Mouse (Mus musculus) midbrain, embryonic 13.5 days (tissue): ENCODE measurements around the gene Efs. TPM values are rescaled to one million over a fixed set of nuclear protein-coding genes. Genes with fewer than 3 reads are reported as not detected.

Source experiments
- ATAC-seq: fragments of 200-750 bp; cut with Nextera tagmentation; 2 replicates; pipeline ENCODE4 v1.8.0; 2017; ENCODE audit warnings: mild to moderate bottlenecking, moderate TSS enrichment, moderate library complexity
- H3K27ac ChIP-seq: fragments of 300-500 bp; sonication (generic); 2 replicates; pipeline ENCODE4 v1.5.1; 2015; ENCODE audit warnings: inconsistent platforms, mild to moderate bottlenecking, moderate library complexity
- H3K27me3 ChIP-seq: fragments of 300-500 bp; sonication (generic); 2 replicates; pipeline ENCODE4 v1.6.1; 2015; ENCODE audit warnings: mild to moderate bottlenecking, inconsistent platforms
- H3K36me3 ChIP-seq: fragments of 300-500 bp; sonication (generic); 2 replicates; pipeline ENCODE4 v1.6.1; 2015; ENCODE audit warnings: mild to moderate bottlenecking, inconsistent platforms
- H3K4me1 ChIP-seq: fragments of 300-500 bp; sonication (generic); replicated peaks from 2 replicates; pipeline ENCODE4 v1.6.1; 2015; ENCODE audit warnings: inconsistent platforms
- H3K4me2 ChIP-seq: fragments of 300-500 bp; sonication (generic); replicated peaks from 2 replicates; pipeline ENCODE4 v1.6.1; 2015; ENCODE audit warnings: moderate library complexity, mild to moderate bottlenecking, inconsistent platforms
- H3K4me3 ChIP-seq: fragments of 300-500 bp; sonication (generic); replicated peaks from 2 replicates; pipeline ENCODE4 v1.5.1; 2015; ENCODE audit warnings: mild to moderate bottlenecking, inconsistent platforms
- H3K9ac ChIP-seq: fragments of 300-500 bp; sonication (generic); replicated peaks from 2 replicates; pipeline ENCODE4 v1.6.1; 2015; ENCODE audit warnings: mild to moderate bottlenecking, inconsistent platforms
- H3K9me3 ChIP-seq: fragments of 300-500 bp; sonication (generic); 2 replicates; pipeline ENCODE4 v1.6.1; 2016; ENCODE audit warnings: mild to moderate bottlenecking, inconsistent platforms
- WGBS: fragments of 180-500 bp; shearing (Covaris S2); methylation state at CpG from one replicate; pipeline ENCODE4 v1.1.7; 2015; 5-methylcytosine and 5-hydroxymethylcytosine counted together
- polyA plus RNA-seq: library from polyadenylated mRNA; unstranded; fragments of >200 nt; fragmentation: Nextera tagmentation; extraction: Ambion mirVana; gene quantifications from 2 replicates; pipeline ENCODE4 v1.2.1, GENCODE M21; 2015

Efs gene
- polyA plus RNA-seq, 1 experiment from 2014 or later: 21.6 TPM

DNA sequence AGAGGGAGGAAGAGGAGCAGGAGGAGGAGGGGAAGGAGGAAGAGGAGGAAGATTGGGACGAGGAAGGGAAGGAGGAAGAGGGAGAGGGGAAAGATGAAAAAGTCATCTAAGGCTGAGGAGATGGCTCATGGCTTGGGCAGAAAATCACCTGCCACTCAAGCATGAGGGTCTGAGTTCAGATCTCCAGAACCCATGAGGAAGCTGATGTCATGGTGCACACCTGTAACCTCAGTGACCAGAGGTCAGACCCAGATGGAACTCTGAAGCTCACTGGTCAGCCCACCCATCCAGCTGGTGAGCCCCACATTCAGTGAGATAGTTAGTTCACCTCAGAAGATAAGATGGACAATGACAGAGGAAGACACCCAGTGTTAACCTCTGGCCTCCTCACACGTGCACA, 19.0 kb upstream of the Efs start:
- Histone ChIP-seq H3K4me3 (no peak overlapping the region), H3K36me3 (no peaks in the 10 kb centered on the region), H3K9ac (no peak overlapping the region), H3K27me3 (no peaks in the 10 kb centered on the region), H3K9me3 (no peaks in the 10 kb centered on the region), H3K4me2 (no peak overlapping the region), H3K27ac (no peak overlapping the region), H3K4me1 (no peaks in the 10 kb centered on the region)
- 70% methylated on average over 2 of the region's 2 CpGs for WGBS
- no peak for ATAC-seq

DNA sequence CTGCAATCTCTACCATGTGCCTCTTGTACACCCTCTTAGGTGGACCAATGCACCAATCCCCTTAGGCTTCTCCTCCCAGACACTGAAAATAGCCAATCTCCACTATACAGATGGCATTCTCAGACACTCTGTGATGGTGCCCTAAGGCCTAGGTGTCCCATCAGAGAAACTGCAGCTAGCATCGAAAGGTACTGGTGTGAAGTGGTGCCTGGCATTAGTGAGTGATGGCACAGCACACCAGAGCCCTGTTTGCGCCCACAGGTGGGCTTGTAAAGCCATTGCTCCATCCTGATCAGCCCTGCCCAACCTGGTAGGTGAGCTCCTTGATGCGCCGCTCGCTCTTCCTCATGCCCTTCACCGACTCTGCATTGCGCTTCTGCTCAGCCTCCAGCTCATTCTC, 18.0 kb upstream of the Efs start:
- H3K27ac ChIP-seq: no peak overlapping the region
- H3K4me1 ChIP-seq: no peaks in the 10 kb centered on the region
- no peak overlapping the region for H3K9ac ChIP-seq
- no peaks in the 10 kb centered on the region for H3K9me3 ChIP-seq
- ATAC-seq: no peak
- H3K4me3 ChIP-seq: no peak overlapping the region
- no peak overlapping the region for H3K4me2 ChIP-seq
- H3K36me3 ChIP-seq: no peaks in the 10 kb centered on the region
- 96% methylated on average over 7 of the region's 7 CpGs for WGBS
- no peaks in the 10 kb centered on the region for H3K27me3 ChIP-seq

DNA sequence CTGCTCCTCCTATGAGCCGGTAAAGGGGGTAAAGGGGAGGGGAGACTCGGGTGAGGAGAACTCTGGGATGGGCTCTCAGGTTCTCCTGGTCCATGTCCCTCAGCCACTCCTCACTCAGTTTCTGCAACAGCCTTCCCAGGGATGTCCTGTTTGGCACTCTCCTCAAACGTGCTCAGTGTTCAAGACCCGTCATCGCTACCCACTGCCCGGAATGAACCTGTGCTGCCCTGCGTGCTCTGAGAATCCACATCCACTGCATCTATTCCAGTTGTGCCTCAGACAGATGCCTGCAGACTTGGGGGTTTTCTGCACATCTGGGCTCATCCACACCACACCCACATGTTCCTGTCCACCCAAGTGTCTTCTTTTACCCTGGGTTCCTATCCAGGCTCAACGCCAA, 16.6 kb upstream of the Efs start:
- Histone ChIP-seq H3K27me3 (no peaks in the 10 kb centered on the region), H3K9ac (no peak overlapping the region), H3K9me3 (no peaks in the 10 kb centered on the region), H3K36me3 (no peaks in the 10 kb centered on the region), H3K4me1 (no peaks in the 10 kb centered on the region), H3K4me3 (no peak overlapping the region), H3K27ac (no peak overlapping the region), H3K4me2 (no peak overlapping the region)
- ATAC-seq: no peak
- 93% methylated on average over 8 of the region's 8 CpGs for WGBS

DNA sequence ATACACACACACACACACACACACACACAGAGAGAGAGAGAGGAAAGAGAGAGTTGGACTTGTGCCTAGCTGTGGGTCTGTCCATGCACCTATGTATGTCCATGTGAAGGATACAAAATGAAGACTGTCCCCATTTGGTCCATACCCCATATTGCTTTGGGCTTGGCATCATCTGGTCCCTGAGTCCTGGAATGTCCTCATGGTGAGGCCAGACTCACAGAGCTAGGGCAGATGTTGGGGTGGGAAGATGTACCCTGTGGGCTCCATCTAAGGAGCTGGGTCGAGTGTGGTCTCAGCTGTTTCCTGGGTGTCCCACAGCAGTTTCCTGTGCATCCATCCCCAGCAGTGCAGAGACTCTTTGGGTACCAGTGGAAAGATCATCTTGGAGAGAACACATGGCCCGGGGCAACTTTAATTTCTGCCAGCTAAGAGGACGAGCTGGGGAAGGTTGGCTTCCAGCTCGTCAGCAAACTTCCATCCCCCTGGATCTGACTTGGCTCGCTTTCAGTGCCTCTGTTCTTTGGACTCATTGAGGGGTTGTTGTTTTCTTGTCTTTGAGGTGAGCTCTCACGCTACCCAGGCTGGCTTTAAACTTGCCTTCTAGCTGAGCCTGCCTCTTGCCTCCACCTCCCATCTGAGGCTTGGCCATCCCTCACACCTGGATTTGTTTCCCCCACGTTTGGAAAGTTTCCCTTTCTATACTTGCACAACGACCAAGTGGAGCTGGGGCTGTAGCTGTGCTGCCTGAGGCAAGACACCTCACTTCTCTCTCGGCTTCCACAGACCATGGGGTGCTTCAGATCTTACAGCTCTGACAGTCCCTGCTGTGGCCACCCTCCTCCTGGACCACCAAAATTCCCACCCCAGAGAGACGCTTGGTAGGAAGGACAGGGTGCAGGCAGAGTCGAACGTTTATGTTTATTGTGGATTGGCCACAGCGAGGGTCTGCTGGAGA, 15.4 kb upstream of the Efs start:
- no peak overlapping the region for H3K4me3 ChIP-seq
- H3K4me2 ChIP-seq: no peak overlapping the region
- H3K9me3 ChIP-seq: no peaks in the 10 kb centered on the region
- H3K27ac ChIP-seq: no peak overlapping the region
- no peak for ATAC-seq
- H3K4me1 ChIP-seq: peaks cover 5% of the 10 kb centered on the region
- WGBS: 71% methylated on average over 13 of the region's 13 CpGs
- no peaks in the 10 kb centered on the region for H3K36me3 ChIP-seq
- H3K27me3 ChIP-seq: no peaks in the 10 kb centered on the region
- H3K9ac ChIP-seq: no peak overlapping the region

DNA sequence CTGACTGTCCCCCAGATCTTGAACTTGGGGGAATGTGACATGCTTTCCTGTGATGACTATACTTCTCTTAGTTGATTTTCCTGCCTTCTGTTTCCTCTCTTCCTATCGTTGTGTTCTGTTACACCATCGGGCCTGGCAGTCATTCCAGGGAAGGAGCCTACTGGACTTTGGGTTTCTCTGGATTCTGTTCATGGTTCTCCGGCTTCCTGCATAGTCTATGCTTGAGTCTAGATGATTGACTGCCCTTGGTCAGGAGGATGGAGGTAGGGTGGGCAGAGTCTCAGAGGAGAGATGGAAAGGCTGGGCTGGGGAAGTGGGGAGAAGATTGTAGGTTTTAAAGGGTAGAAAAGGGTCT, 14.2 kb upstream of the Efs start:
- Histone ChIP-seq H3K27me3 (no peaks in the 10 kb centered on the region), H3K27ac (no peak overlapping the region), H3K4me1 (peaks cover 10% of the 10 kb centered on the region), H3K4me2 (no peak overlapping the region), H3K9ac (no peak overlapping the region), H3K36me3 (no peaks in the 10 kb centered on the region), H3K4me3 (no peak overlapping the region), H3K9me3 (no peaks in the 10 kb centered on the region)
- WGBS: 81% methylated on average over 3 of the region's 3 CpGs
- ATAC-seq: no peak

DNA sequence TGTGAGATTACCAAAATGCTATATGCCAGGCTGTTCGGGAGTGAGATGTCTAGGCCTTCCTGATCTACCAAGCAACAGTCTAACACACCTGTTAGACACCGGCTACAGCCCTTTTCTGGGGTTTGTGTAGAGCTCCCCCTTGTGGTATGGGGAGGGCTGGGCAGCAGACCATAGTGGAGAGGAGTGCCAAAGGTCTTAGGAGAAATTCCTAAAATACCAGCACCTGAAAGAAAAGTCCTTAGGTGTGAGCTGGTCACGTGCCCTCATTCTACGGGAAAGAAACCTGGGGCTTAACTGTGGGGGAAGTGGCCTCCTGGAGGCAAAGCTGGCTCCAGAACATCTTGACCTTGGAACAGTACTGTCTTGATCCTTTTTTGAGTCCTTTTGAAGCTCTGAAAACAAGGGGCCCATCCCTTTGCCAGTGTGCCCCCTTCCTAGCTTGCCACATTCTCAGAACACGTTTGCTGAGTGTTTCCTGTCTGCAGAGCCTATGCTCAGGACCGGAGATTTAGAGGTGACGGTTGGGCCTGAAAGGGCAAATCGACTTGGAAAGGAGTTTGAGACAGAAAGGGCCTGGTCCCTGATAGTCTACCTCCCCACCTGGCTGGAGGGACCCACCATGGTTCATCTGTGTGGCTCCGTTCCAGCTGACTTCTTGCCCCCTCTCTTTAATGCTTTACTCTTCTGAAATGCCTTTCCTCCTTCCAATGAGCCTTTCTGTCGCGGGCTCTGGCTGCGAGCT, 13.7 kb upstream of the Efs start:
- Histone ChIP-seq H3K9ac (no peak overlapping the region), H3K36me3 (no peaks in the 10 kb centered on the region), H3K27me3 (no peaks in the 10 kb centered on the region), H3K9me3 (no peaks in the 10 kb centered on the region), H3K4me3 (no peak overlapping the region), H3K4me1 (peaks cover 10% of the 10 kb centered on the region), H3K4me2 (no peak overlapping the region), H3K27ac (no peak overlapping the region)
- ATAC-seq: no peak
- WGBS: 48% methylated on average over 12 of the region's 12 CpGs

DNA sequence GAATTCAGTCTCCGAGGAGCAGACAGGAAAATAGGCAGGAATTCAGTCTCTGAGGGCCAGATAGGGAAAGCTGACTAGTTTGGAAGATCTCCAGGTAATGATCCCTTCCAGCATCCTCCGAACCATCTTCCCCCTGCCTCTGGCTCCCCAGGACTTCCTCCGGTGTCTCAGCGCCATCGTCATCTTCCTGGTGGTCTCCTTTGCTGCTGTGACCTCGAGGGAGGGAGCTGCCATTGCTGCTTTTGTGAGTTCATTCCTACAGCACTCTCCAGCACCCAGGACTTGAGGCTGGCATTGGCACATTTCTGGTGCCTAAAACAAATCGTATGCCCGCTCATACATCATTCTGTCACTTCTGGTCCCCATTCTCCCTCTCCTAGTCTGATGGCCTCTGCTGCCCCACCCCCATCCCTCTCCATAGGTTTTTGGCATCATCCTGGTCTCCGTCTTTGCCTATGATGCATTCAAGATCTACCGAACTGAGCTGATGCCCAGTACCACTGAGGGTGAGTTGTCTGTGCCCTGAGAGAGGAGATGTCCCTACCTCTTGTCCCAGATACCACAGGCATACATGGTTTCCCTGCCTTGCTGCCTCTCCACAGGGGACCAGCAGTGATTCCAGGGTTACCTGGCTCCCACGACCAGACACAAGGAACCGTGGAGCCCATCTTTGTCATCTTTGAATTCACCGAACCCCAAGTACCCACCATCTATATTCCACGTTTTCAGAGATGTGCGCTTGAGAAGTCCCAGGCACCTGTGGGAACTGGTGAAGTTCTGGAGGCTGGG, 12.7 kb upstream of the Efs start:
- Histone ChIP-seq H3K27me3 (no peaks in the 10 kb centered on the region), H3K9ac (no peak overlapping the region), H3K4me1 (peaks cover 10% of the 10 kb centered on the region), H3K9me3 (no peaks in the 10 kb centered on the region), H3K4me3 (no peak overlapping the region), H3K27ac (no peak overlapping the region), H3K36me3 (no peaks in the 10 kb centered on the region), H3K4me2 (no peak overlapping the region)
- ATAC-seq: no peak
- WGBS: 82% methylated on average over 15 of the region's 15 CpGs

DNA sequence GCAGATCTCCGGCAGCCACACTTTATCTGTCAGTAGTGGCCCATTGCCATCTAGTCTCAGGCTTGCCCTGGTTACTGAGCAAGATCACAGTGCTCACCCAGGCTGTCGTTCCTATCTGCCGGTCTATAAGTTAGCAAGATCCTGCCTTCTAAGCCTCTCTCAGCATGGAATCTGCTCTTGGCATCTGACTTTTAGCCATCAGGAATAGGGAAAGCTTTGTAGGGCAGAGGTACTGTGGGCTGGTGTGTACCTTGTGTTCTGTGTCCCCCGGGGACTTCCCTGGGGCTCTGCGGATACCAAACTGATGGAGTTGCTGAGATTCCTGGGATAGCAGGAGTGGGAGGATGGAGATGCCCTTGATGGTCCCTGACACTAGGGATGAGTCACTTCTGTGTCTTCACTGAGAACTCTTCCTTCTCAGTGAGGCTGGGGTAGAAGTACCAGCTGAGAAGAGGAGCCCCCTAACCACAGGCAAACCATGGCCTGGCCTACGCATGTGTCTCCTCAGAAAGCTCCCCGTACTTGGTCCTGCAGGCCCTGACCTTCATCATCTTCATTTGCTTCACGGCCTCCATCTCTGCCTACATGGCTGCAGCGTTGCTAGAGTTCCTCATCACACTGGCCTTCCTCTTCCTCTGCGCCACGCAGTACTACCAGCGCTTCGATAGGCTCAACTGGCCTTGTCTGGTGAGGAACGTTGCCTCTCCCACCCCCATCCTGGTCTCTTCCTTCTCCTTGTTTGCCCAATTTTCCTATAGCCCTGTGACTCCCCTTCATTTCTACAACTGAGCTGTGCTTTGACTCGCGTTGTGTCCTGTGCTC, 11.6 kb upstream of the Efs start:
- H3K9ac ChIP-seq: no peak overlapping the region
- H3K27me3 ChIP-seq: no peaks in the 10 kb centered on the region
- no peaks in the 10 kb centered on the region for H3K36me3 ChIP-seq
- no peak overlapping the region for H3K27ac ChIP-seq
- peaks cover 16% of the 10 kb centered on the region for H3K4me1 ChIP-seq
- no peaks in the 10 kb centered on the region for H3K9me3 ChIP-seq
- no peak overlapping the region for H3K4me2 ChIP-seq
- whole genome bisulfite sequencing: 90% methylated on average over 16 of the region's 16 CpGs
- ATAC-seq: no peak
- H3K4me3 ChIP-seq: no peak overlapping the region

DNA sequence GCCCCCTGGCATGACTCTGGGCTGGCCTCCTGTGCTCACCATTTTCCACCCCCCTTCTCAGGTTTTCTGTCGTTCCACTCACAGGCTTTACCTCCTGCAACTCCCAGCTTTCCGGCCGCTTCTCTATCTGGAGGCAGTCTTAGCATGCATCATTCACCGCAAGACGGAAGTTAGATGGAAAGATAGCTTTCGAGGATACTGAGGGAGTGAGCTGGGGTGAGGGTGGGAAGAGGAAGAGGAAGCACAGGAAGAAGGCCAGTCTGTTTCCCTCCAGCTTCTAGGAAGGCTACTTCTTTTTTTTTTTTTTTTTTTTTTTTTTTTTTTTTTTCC, 10.9 kb upstream of the Efs start:
- no peaks in the 10 kb centered on the region for H3K27me3 ChIP-seq
- H3K4me3 ChIP-seq: no peak overlapping the region
- peak overlapping the region; percentile 44; the same call in 1 of the 2 replicates for H3K9ac ChIP-seq
- WGBS: 70% methylated on average over 6 of the region's 6 CpGs
- H3K27ac ChIP-seq: no peak overlapping the region
- H3K4me2 ChIP-seq: no peak overlapping the region
- ATAC-seq: no peak
- H3K4me1 ChIP-seq: peaks cover 16% of the 10 kb centered on the region
- no peaks in the 10 kb centered on the region for H3K9me3 ChIP-seq
- no peaks in the 10 kb centered on the region for H3K36me3 ChIP-seq

DNA sequence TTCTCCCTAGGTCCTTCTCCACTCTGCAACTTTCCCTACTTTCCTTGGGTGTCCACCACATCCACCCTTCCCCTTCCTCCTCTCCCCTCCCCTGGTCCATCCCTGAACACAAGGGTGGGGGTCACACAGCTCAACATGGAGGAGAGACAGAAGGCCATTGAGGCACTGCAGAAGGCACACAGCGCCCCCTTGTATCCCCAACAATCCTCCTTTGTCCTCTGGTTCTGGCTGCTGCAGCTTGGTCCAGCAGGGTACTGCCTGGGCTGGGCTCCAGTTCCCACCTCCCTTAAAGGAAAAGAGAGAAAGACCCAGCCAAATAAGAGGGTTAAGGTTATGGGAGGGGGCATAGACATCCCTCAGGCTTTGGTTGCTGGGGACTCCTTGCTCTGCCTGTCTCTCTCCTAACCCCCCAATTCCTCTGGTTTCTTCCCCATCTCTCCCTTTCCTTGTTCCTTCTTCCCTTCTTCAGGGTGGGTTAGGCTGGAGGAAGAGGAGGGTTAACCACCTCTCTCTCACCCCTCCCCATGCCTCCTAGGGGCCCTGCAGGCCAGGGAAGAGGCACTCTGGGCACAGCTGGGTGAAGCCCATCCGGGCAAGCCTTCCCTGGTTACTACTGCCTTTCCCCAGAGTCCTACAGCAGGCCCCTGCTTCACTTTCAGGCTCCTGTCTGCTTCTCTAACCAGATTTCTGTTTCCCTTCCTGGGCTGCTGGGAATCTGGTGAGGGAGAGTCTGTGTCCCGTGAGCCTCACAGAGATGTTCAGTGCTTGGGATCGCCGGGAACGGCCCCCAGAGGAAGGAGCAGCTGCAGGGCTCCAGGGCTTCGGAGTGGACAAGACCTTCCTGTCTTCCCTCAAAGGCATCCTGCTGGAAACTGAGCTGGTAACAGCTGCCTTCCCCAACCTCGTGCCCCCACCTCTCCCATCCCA, 10.2 kb upstream of the Efs start, which contains the start of gene Cmtm5:
TSS of gene Cmtm5 (plus strand) at position 358 of the 927 bp plus-strand sequence.
- peak within 1 kb of the TSS; percentile 44; the same call in 1 of the 2 replicates for H3K9ac ChIP-seq
- no peaks in the 10 kb centered on the region for H3K9me3 ChIP-seq
- 0 out of 2 replicates have a peak within 1 kb of the TSS, but pooled peaks have one; percentile 30 for H3K27ac ChIP-seq
- H3K4me3 ChIP-seq: no peak within 1 kb of the TSS
- no peaks in the 10 kb centered on the region for H3K27me3 ChIP-seq
- no peaks in the 10 kb centered on the region for H3K36me3 ChIP-seq
- no peak within 1 kb of the TSS for H3K4me2 ChIP-seq
- peaks cover 16% of the 10 kb centered on the region for H3K4me1 ChIP-seq
- 43% methylated on average over 8 of the region's 8 CpGs for WGBS
- ATAC-seq: 0 out of 2 replicates have a peak, but pooled peaks have one; percentile 48
